Mouse (Mus musculus) thymus, adult 2 months (tissue): ENCODE data around the gene Mafb.

Experiments used
- CTCF ChIP-seq: fragments of 200-500 bp; IDR thresholded peaks from 2 replicates; pipeline ENCODE4 v1.5.1; 2012; ENCODE audit warnings: mild to moderate bottlenecking, control low read depth, low read length, moderate library complexity, borderline replicate concordance; ENCODE audit not compliant: control insufficient read depth, poor library complexity, insufficient read depth; ENCODE audit errors: extremely low read depth
- POLR2A ChIP-seq: fragments of 200-500 bp; IDR thresholded peaks from 2 replicates; pipeline ENCODE4 v1.6.1; 2012; ENCODE audit warnings: mild to moderate bottlenecking, low read length, control low read depth, moderate library complexity; ENCODE audit not compliant: control insufficient read depth, poor library complexity, insufficient read depth; ENCODE audit errors: extremely low read depth

DNA sequence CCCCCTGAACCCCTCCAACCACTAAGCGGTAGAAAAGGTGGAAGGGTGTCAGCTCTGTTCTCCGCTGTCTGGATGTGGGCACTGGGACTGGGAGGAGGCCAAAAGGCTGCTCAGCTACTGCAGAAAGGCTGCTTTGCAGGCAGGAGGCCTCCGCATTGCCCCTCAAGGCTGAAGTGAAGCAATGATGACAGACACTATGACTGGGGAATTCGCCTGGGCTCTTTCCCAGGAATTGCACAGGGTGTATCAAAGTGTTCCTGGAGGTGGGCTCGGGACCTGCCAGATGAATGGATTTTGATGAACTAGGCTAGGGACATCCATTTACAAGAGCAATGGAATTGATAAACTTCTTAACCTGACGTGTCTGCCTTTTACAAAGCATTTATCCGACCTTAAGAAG is 27.9 kb upstream of the Mafb start:
- TF ChIP-seq CTCF (no peak), POLR2A (no peak)
